ENCODE assay signal across 10 mouse cellular contexts in genomic region chrX:53166901-53167525, GRCm38 (mm10).
DNase-seq lines count a peak whose midpoint lies in the region; ATAC-seq and TF ChIP-seq lines count a peak whose summit lies in the region.
"Had no signal": no experiment of that assay in that cellular context is flagged by ENCODE, and none has a peak within 500 bp of the region (broad histone marks: within the 10 kb centered on the region; RNA-seq: fewer than 3 reads in every experiment).

No protein-coding gene starts in this region.

- CTCF ChIA-PET in Patski (lab: Charles Lee): no interaction called here

- H3K27ac ChIP-seq in kidney, embryonic 14.5 days (ENCODE audit: low read depth, low read length): peak overlapping the region; percentile 0; the same call in 1 of the 2 replicates
- peak overlapping the region; percentile 78 for H3K27ac ChIP-seq in limb, embryonic 13.5 days
- no peak overlapping the region for H3K27ac ChIP-seq in midbrain, embryonic 16.5 days (ENCODE audit: low read length)
- H3K27ac ChIP-seq: liver, embryonic 14.5 days; neural tube, embryonic 12.5 days had no signal

- H3K9ac ChIP-seq in kidney, embryonic 14.5 days (ENCODE audit: low read depth, low read length): no peak overlapping the region
- no peak overlapping the region for H3K9ac ChIP-seq in limb, embryonic 13.5 days
- no peak overlapping the region for H3K9ac ChIP-seq in midbrain, embryonic 16.5 days (ENCODE audit: low read depth, low read length)
- H3K9ac ChIP-seq: liver, embryonic 14.5 days; neural tube, embryonic 12.5 days had no signal

- POLR2A ChIA-PET in Patski (lab: Charles Lee): no interaction called here

- no peaks in the 10 kb centered on the region for H3K27me3 ChIP-seq in kidney, embryonic 14.5 days (ENCODE audit: control insufficient read depth, insufficient read depth, low read length)
- peaks cover 23% of the 10 kb centered on the region for H3K27me3 ChIP-seq in Patski
- no peaks in the 10 kb centered on the region; the same call in 1 of the 2 replicates for H3K27me3 ChIP-seq in limb, embryonic 13.5 days
- H3K27me3 ChIP-seq in midbrain, embryonic 16.5 days (ENCODE audit: control insufficient read depth, insufficient read depth, low read depth, low read length): no peaks in the 10 kb centered on the region
- H3K27me3 ChIP-seq: neural tube, embryonic 12.5 days had no signal

- TF ChIP-seq CTCF in Patski (IDR thresholded peaks at IDR 0.05): no peak

- H3K36me3 ChIP-seq in kidney, embryonic 14.5 days (ENCODE audit: control insufficient read depth, insufficient read depth, low read length): no peaks in the 10 kb centered on the region
- no peaks in the 10 kb centered on the region for H3K36me3 ChIP-seq in limb, embryonic 13.5 days
- no peaks in the 10 kb centered on the region for H3K36me3 ChIP-seq in midbrain, embryonic 16.5 days (ENCODE audit: control insufficient read depth, insufficient read depth, low read length)
- H3K36me3 ChIP-seq: neural tube, embryonic 12.5 days had no signal

- no peaks in the 10 kb centered on the region; the same call in 1 of the 2 replicates for H3K4me1 ChIP-seq in kidney, embryonic 14.5 days (ENCODE audit: control insufficient read depth, insufficient read depth, low read length)
- H3K4me1 ChIP-seq in limb, embryonic 13.5 days: peaks cover 15% of the 10 kb centered on the region
- no peaks in the 10 kb centered on the region for H3K4me1 ChIP-seq in midbrain, embryonic 16.5 days (ENCODE audit: control insufficient read depth, insufficient read depth, low read length)
- H3K4me1 ChIP-seq: neural tube, embryonic 12.5 days had no signal

- ATAC-seq in kidney, embryonic 14.5 days (ENCODE audit: low FRiP score, low TSS enrichment): peak; percentile 28; the same call in 1 of the 2 replicates
- peak; percentile 35 for ATAC-seq in Patski
- ATAC-seq in limb, embryonic 13.5 days (ENCODE audit: low FRiP score, low read depth): no peak; the same call in 1 of the 2 replicates
- ATAC-seq in CD4-positive, CD25-positive, alpha-beta regulatory T cell, adult 4 months: no peak
- no peak for ATAC-seq in erythroblast, adult 5-6 weeks (replicated peaks; ENCODE audit: low FRiP score, poor library complexity, severe bottlenecking)
- ATAC-seq in midbrain, embryonic 16.5 days: no peak

- H3K9me3 ChIP-seq in kidney, embryonic 14.5 days (ENCODE audit: control insufficient read depth, low read length): no peaks in the 10 kb centered on the region
- H3K9me3 ChIP-seq in limb, embryonic 13.5 days: no peaks in the 10 kb centered on the region
- no peaks in the 10 kb centered on the region for H3K9me3 ChIP-seq in midbrain, embryonic 16.5 days (replicated peaks; ENCODE audit: control insufficient read depth, low read length, poor library complexity, severe bottlenecking)
- H3K9me3 ChIP-seq: neural tube, embryonic 12.5 days had no signal

- no peak overlapping the region for H3K4me2 ChIP-seq in kidney, embryonic 14.5 days (replicated peaks; ENCODE audit: low read depth, low read length)
- H3K4me2 ChIP-seq in limb, embryonic 13.5 days (replicated peaks): no peak overlapping the region
- no peak overlapping the region for H3K4me2 ChIP-seq in midbrain, embryonic 16.5 days (ENCODE audit: low read length)
- H3K4me2 ChIP-seq: neural tube, embryonic 12.5 days had no signal

- no peak overlapping the region for H3K4me3 ChIP-seq in kidney, embryonic 14.5 days (ENCODE audit: low read length)
- no peak overlapping the region for H3K4me3 ChIP-seq in limb, embryonic 13.5 days
- H3K4me3 ChIP-seq in midbrain, embryonic 16.5 days (ENCODE audit: low read depth, low read length): no peak overlapping the region
- H3K4me3 ChIP-seq: neural tube, embryonic 12.5 days had no signal

- in situ Hi-C loops in Patski (cut with MboI; ENCODE audit: low pct_unique_long_range_greater_than_20kb): no loop called here

- WGBS in kidney, embryonic 14.5 days: 61% methylated on average over 4 of the region's 4 CpGs
- 42% methylated on average over 4 of the region's 4 CpGs for WGBS in limb, embryonic 13.5 days
- WGBS in midbrain, embryonic 16.5 days: 59% methylated on average over 4 of the region's 4 CpGs

- no peak for DNase-seq in kidney, postnatal 36 days
- DNase-seq in Patski (ENCODE audit: low read depth, low spot score): no peak
- DNase-seq in heart, adult 18-20 months: peak; percentile 13 to 16

Comparison
In these comparisons a context has a peak if more than half of its experiments do, and no peak if none do; other contexts are left out.
1. ATAC-seq: peak in kidney, embryonic 14.5 days (single experiment) and Patski (single experiment); none in limb, embryonic 13.5 days (single experiment), CD4-positive, CD25-positive, alpha-beta regulatory T cell, adult 4 months (single experiment), erythroblast, adult 5-6 weeks (single experiment) and midbrain, embryonic 16.5 days (single experiment).
2. DNase-seq: peak in heart, adult 18-20 months (2 of 2); none in kidney, postnatal 36 days (0 of 2) and Patski (single experiment).